Mouse (Mus musculus) right cerebral cortex, postnatal 36 days (tissue): ENCODE results near the gene Cnksr2.

ENCODE experiments used
- DNase-seq, 2 experiments: peaks; one replicate each; pipeline ENCODE4 v3.0.0; 2022; ENCODE audit warnings: low spot score in 2 of 2, mixed read lengths in 1 of 2

The Cnksr2 gene

DNA sequence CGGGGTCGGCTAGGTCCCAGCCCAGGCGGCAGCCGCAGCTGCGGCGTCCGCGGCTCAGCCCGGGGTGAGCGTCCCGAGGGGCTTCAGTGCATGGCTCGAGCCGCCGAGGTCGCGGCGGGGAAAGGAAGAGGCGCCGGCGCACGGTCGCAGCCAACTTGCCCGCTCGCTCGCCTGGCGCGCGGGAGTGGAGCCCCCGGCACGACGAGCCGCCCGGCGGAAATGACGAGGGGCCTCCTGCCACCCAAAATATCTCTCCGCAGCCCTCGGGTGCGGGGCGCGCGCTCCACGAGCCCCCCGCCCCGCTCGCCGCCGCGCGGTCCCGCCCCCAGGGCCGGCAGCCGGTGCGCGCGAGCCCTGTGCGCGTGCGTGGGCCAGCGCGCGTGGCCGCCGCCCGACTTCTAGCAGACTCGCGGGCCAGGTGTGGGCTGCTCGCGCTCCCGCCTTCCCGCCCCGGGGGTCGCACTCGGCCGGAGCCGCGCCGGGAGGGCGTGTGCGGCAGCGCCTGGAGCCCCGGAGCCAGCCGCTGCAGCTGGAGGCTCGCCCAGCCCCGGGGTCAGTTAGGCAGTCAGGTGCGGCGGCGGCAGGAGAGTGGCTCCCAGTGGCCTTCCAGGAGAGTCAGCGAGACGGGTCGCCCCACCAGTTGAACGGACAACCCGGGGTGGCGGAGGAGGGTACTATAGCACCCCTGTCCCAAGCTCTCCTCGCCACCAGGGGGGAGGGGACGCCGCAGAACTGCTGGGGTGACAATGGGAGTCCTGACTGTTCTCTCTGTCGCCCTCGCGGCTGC is at the start of gene Cnksr2:
Gene Cnksr2, minus strand, starts transcription at position 238 of the 787 bp plus-strand sequence.
- DNase-seq = peak; percentile 36 to 37

- DNase-seq = peak in 1 of 2 experiments; percentile 25
Measured at GRCm38 (mm10) chrX:158043844-158044140, 698 bp upstream of the Cnksr2 start.

GRCm38 (mm10) chrX:158042255-158043056 is 638 bp downstream of the Cnksr2 start:
- DNase-seq = peak in 1 of 2 experiments; percentile 8

DNA sequence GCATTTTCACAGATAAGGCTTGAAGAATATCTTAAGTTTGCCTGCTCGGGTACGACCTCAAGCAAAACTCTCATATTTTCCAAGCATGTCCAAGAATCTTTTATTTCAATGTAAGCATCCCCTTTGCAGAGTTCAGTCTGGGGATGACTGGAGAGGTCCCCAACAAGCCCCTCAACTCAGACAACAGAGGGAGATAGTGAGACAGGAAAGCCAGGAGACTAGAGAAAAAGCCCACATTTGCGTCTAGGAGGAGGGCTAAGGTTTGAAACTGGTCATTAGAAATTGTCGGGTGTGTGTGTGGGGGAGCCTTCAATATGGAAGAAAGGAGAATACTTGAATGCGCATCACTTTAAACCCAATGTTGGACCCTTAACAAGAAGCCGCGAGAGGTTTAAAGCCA is 1.4 kb downstream of the Cnksr2 start:
- DNase-seq = no peak

- DNase-seq = no peak
Measured at GRCm38 (mm10) chrX:157951698-157952097, 91.4 kb downstream of the Cnksr2 start.

- DNase-seq = no peak
Measured at GRCm38 (mm10) chrX:157949256-157949655, 93.8 kb downstream of the Cnksr2 start.

DNA sequence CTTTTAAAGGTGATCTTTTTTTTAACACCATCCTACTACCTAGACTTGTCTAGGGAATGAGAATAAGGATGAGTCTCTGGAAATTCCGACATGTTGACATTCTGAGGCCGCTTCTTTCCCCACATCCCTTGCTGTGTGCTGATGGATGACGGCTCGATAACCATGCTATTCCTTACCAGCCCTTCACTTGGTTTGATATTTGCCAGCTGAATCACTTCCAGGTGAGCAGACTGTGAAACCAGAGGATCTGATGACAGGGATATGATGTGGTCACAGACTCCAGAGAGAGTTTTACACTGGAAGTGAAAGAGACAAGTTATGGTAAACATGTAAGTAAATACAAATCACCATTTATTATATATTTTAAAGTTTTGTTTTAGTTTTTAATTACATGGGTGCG is 98.0 kb downstream of the Cnksr2 start:
- DNase-seq = no peak

- DNase-seq = no peak
Measured at GRCm38 (mm10) chrX:157936611-157937010, 106.5 kb downstream of the Cnksr2 start.

DNA sequence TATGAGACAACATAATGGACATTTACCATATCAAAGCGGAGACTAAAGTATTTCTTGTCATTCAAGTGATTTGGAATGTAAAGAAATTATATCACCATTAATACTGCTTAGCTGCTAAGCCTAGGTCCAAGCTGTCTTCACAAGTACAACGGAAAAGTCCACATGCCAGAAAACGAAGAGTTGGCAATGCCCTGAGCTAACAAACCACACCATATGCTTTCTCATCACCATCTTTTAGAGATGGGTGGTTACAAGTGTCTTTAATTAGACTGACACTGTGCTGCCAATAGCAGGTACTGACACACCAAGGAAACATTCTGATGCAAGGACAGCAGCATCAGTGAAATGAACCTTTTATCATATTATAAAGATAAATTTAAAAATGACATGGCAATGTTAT is 123.0 kb downstream of the Cnksr2 start:
- DNase-seq = no peak

DNA sequence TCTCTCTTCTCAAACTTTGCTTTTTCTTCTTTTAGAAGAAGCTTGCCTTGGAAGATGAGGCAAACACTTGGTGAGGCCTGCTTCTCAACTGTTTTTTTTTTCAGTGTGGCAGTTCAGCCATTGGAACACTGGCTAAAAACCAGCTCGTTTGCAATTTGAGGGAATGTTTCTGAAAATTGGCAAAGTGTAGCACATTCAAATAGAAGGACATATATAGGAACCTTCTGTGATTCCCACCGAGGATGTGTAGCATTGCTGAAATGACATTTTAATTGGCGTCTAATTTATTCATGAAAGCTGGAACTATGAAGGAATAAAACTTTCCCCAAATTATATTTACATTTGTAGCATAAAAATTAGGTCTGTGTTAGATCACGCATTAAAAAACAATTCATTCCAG is 213.1 kb downstream of the Cnksr2 start:
- DNase-seq = no peak

- DNase-seq = no peak
Measured at GRCm38 (mm10) chrX:157818921-157819260, 224.2 kb downstream of the Cnksr2 start.

GRCm38 (mm10) chrX:157818207-157818920 is 224.7 kb downstream of the Cnksr2 start, which contains the start of gene Klhl34:
Gene Klhl34, plus strand, starts transcription at chrX:157818435.
- DNase-seq = no peak

DNA sequence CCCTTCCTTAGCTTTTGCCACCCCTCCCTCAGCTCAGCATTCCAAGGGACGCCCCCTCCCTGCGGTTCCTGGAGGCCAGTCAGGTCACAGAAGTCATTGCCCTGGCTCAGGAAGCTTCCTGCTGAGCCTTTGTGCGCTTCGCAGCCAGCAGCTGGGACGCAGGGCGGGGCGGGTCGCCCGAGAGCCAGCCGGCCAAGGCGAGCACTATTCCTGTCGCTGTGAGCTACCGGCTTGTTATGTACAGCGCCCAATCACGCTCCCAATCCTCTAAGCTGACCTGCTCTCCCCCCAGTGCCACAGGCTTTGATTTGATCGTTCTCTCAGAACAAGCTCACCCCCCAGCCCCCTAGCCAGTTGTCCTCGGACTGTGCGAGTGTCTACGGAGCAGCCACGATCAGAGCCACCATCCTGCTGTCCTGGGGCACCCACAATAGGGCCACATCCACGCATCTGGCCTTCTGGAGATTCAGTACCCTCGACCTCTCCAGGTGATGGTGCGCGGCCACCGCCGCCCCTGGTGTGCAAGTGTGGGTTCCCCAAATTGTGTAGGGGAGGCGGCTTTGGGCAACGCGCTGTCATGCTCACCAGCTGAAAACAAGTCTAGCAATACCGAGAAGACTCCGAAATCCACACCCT is 225.4 kb downstream of the Cnksr2 start:
- no peak for DNase-seq

DNA sequence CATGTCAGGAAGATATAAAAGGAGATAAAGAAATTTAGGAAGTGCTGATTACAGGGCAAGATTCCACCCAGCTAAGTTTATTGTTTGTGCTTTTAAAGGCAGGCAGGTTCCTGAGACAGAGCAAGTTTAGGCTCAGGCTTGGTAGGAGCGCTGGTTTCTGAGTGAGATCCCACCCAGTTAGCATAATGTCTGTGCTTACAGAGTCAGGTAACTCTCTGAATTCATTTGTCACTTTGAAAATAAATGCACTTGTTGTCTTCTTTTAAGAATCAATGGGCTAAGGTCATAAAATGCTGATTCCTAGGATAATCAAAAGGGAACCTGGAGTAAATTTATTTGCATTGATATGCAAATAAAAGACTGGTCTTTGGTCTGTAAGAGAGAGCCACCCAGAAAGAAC is 233.4 kb downstream of the Cnksr2 start:
- no peak for DNase-seq

- no peak for DNase-seq
Measured at GRCm38 (mm10) chrX:157801669-157802068, 241.4 kb downstream of the Cnksr2 start.
